Mouse (Mus musculus): ENCODE data around the gene Smap2.

GRCm38 (mm10) chr4:120921461-120921860 lies 95.6 kb downstream of the Smap2 start:
- TF ChIP-seq ZC3H11A (IDR thresholded peaks at IDR 0.05; ENCODE audit: borderline replicate concordance, low read depth, low read length) = no peak
- no peak for TF ChIP-seq MAFK (IDR thresholded peaks at IDR 0.05; ENCODE audit: insufficient read depth, low read depth, low read length)
- no peak for TF ChIP-seq HCFC1 (IDR thresholded peaks at IDR 0.05; ENCODE audit: borderline replicate concordance, insufficient read depth, low read length)
- no peak for TF ChIP-seq ZNF384 (IDR thresholded peaks at IDR 0.05; ENCODE audit: low read depth, low read length)
